Mouse (Mus musculus) liver, embryonic 15.5 days (tissue): ENCODE data around the gene 2310057N15Rik. TPM values are rescaled to one million over a fixed set of nuclear protein-coding genes. Genes with fewer than 3 reads are reported as not detected.
"Not testable (repeated sequence)": the region's sequence is repeated elsewhere in the genome, so short reads cannot be mapped to it uniquely, and the experiment has no call there.

ENCODE experiments used
- ATAC-seq: fragments of 200-750 bp; cut with Nextera tagmentation; 2 replicates; pipeline ENCODE4 v1.8.0; 2017; ENCODE audit warnings: moderate number of reproducible peaks, mild to moderate bottlenecking, moderate library complexity; ENCODE audit not compliant: insufficient read depth
- H3K27ac ChIP-seq: fragments of 300-500 bp; sonication (generic); replicated peaks from 2 replicates; pipeline ENCODE4 v1.5.1; 2015; ENCODE audit warnings: mild to moderate bottlenecking, inconsistent platforms
- H3K27me3 ChIP-seq: fragments of 300-500 bp; sonication (generic); 2 replicates; pipeline ENCODE4 v1.6.1; 2015; ENCODE audit warnings: mild to moderate bottlenecking, inconsistent platforms
- H3K36me3 ChIP-seq: fragments of 300-500 bp; sonication (generic); replicated peaks from 2 replicates; pipeline ENCODE4 v1.6.1; 2015; ENCODE audit warnings: moderate library complexity, mild to moderate bottlenecking, inconsistent platforms
- H3K4me1 ChIP-seq: fragments of 300-500 bp; sonication (generic); replicated peaks from 2 replicates; pipeline ENCODE4 v1.6.1; 2015; ENCODE audit warnings: inconsistent platforms
- H3K4me2 ChIP-seq: fragments of 300-500 bp; sonication (generic); 2 replicates; pipeline ENCODE4 v1.6.1; 2015; ENCODE audit warnings: moderate library complexity, mild to moderate bottlenecking, inconsistent platforms
- H3K4me3 ChIP-seq: fragments of 300-500 bp; sonication (generic); replicated peaks from 2 replicates; pipeline ENCODE4 v1.5.1; 2015; ENCODE audit warnings: mild to moderate bottlenecking, inconsistent platforms
- H3K9ac ChIP-seq: fragments of 300-500 bp; sonication (generic); 2 replicates; pipeline ENCODE4 v1.6.1; 2015; ENCODE audit warnings: moderate library complexity, mild to moderate bottlenecking, inconsistent platforms
- H3K9me3 ChIP-seq: fragments of 300-500 bp; sonication (generic); replicated peaks from 2 replicates; pipeline ENCODE4 v1.6.1; 2016; ENCODE audit warnings: inconsistent platforms
- WGBS: fragments of 180-500 bp; shearing (Covaris S2); methylation state at CpG from one replicate; pipeline ENCODE4 v1.1.7; 2015; ENCODE audit warnings: mixed read lengths; ENCODE audit not compliant: insufficient replicate concordance; 5-methylcytosine and 5-hydroxymethylcytosine counted together
- polyA plus RNA-seq: library from polyadenylated mRNA; unstranded; fragments of >200 nt; fragmentation: Nextera tagmentation; extraction: Ambion mirVana; gene quantifications from 2 replicates; pipeline ENCODE4 v1.2.1, GENCODE M21; 2015

Gene 2310057N15Rik
- polyA plus RNA-seq: not detected in 2 replicates

DNA sequence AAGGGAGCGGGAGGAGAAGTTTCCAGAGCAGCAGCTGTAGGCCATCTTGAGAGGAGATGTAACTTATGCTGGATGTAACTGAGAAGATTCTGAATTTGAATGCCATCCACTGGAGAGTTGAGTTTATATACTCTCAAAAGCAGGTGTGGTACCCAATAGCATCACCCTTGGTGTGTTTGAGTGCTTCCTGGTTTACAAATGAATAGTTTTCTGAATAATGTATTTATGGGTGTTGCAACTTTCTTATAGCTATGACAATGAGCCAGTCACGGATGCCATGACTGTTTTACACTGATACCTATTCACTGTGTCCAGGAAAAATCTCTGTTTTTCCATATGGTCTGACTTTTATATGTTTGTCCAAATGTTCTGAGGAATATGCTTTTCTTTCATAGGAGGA lies at the start of gene 2310057N15Rik:
Gene 2310057N15Rik, minus strand, starts transcription at position 101 of the 400 bp plus-strand sequence.
- Histone ChIP-seq H3K4me3 (no peak within 1 kb of the TSS), H3K9ac (no peak within 1 kb of the TSS), H3K4me1 (no peaks in the 10 kb centered on the region), H3K27ac (no peak within 1 kb of the TSS), H3K36me3 (no peaks in the 10 kb centered on the region), H3K4me2 (no peak within 1 kb of the TSS), H3K27me3 (no peaks in the 10 kb centered on the region), H3K9me3 (no peaks in the 10 kb centered on the region)
- 47% methylated on average over 2 of the region's 2 CpGs for WGBS
- ATAC-seq: no peak

GRCm38 (mm10) chr16:88823736-88824135 lies 49.7 kb upstream of the 2310057N15Rik start:
- Histone ChIP-seq H3K9me3 (no peaks in the 10 kb centered on the region), H3K4me3 (no peak overlapping the region), H3K36me3 (no peaks in the 10 kb centered on the region), H3K27ac (no peak overlapping the region), H3K9ac (no peak overlapping the region), H3K4me1 (no peaks in the 10 kb centered on the region), H3K27me3 (no peaks in the 10 kb centered on the region), H3K4me2 (no peak overlapping the region)
- no peak for ATAC-seq
- 66% methylated on average over 3 of the region's 3 CpGs for WGBS

DNA sequence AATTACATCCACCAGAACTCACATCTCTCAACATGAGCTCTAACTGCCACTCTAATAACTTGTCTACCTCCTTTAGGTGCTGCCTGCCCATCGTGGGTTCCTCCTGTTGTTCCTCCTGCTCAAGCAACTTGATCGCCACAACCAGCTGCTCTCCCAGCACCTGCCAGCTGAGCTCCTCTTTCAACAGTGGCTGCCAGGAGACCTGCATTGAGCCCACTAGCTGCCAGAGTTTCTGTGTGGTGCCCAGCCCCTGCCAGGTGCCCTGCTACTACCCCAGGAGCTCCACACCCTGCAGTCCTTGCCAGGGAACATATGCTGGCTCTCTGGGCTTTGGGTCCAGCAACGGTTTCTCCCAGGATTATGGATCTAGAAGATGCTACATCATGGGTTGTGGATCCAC lies 46.1 kb upstream of the 2310057N15Rik start, which contains the start of gene Krtap15:
Gene Krtap15, plus strand, starts transcription at position 150 of the 400 bp plus-strand sequence.
- WGBS: 61% methylated on average over 3 of the region's 3 CpGs
- H3K4me1 ChIP-seq: no peaks in the 10 kb centered on the region

DNA sequence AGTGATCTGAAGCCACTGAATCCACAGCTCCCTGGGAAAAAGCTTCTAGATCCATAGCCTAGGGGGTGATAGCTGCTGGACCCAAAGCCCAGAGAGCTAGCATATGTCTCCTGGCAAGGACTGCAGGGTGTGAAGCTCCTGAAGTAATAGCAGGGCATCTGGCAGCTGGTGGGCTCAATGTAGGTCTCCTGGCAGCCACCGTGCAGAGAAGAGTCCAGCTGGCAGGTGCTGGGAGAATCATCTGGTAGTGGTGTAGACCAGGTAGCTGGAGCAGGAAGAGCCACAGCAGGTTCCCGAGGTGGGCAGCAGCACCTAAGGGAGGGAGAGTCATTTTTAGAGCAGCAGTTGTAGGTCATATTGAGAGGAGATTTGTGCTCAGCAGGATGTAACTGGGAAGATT lies 37.8 kb upstream of the 2310057N15Rik start, which contains the start of gene Gm20741:
Gene Gm20741, minus strand, starts transcription at position 394 of the 400 bp plus-strand sequence.
- H3K4me2 ChIP-seq: no peak within 1 kb of the TSS
- ATAC-seq: no peak
- H3K9ac ChIP-seq: no peak within 1 kb of the TSS
- no peaks in the 10 kb centered on the region for H3K9me3 ChIP-seq
- H3K4me1 ChIP-seq: no peaks in the 10 kb centered on the region
- H3K27me3 ChIP-seq: no peaks in the 10 kb centered on the region
- H3K36me3 ChIP-seq: no peaks in the 10 kb centered on the region
- 52% methylated on average over 2 of the region's 2 CpGs for WGBS
- no peak within 1 kb of the TSS for H3K27ac ChIP-seq
- no peak within 1 kb of the TSS for H3K4me3 ChIP-seq

More for the DNA sequence above, 46.1 kb upstream of the 2310057N15Rik start, which contains the start of gene Krtap15:
- Histone ChIP-seq H3K4me3 (no peak within 1 kb of the TSS), H3K4me2 (no peak within 1 kb of the TSS), H3K9ac (no peak within 1 kb of the TSS), H3K27ac (no peak within 1 kb of the TSS), H3K36me3 (no peaks in the 10 kb centered on the region), H3K27me3 (no peaks in the 10 kb centered on the region), H3K9me3 (no peaks in the 10 kb centered on the region)
- no peak for ATAC-seq

DNA sequence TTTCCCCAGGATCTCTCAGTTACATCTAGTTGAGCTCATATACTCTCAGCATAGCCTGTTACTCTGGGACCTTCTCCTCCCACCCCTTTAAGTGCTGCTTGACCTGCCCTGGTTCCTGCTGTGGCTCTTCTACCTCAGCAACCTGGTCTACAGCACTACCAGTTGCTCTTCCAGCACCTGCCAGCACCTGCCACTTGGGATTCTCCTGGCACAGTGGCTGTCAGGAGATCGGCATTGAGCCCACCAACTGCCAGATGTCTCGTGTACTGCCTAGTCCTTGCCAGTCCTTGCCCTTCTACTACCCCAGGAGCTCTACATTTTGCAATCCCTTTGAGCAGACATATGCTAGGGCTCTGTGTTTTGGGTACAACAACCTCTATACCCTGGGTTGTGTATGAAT lies 12.8 kb upstream of the 2310057N15Rik start:
- Histone ChIP-seq H3K9ac (no peak overlapping the region), H3K4me2 (no peak overlapping the region), H3K27me3 (no peaks in the 10 kb centered on the region), H3K27ac (no peak overlapping the region), H3K4me1 (no peaks in the 10 kb centered on the region), H3K9me3 (no peaks in the 10 kb centered on the region), H3K4me3 (no peak overlapping the region), H3K36me3 (no peaks in the 10 kb centered on the region)
- 55% methylated on average over 2 of the region's 2 CpGs for WGBS
- no peak for ATAC-seq

GRCm38 (mm10) chr16:88777596-88777995 lies 3.6 kb upstream of the 2310057N15Rik start, which contains the start of gene Gm5965:
Gene Gm5965 (plus strand): TSS chr16:88777896.
- no peak for ATAC-seq
- no peaks in the 10 kb centered on the region for H3K36me3 ChIP-seq
- H3K4me1 ChIP-seq: no peaks in the 10 kb centered on the region
- 62% methylated on average over 6 of the region's 6 CpGs for WGBS
- H3K4me3 ChIP-seq: no peak within 1 kb of the TSS
- H3K27me3 ChIP-seq: no peaks in the 10 kb centered on the region
- H3K27ac ChIP-seq: no peak within 1 kb of the TSS
- H3K9ac ChIP-seq: no peak within 1 kb of the TSS
- H3K4me2 ChIP-seq: no peak within 1 kb of the TSS
- H3K9me3 ChIP-seq: no peaks in the 10 kb centered on the region

- H3K36me3 ChIP-seq, ATAC-seq, H3K27ac ChIP-seq, H3K4me1 ChIP-seq, H3K9ac ChIP-seq, H3K4me2 ChIP-seq, H3K4me3 ChIP-seq, H3K9me3 ChIP-seq, H3K27me3 ChIP-seq: not testable (repeated sequence)
- 68% methylated on average over 3 of the region's 3 CpGs for WGBS
Measured at GRCm38 (mm10) chr16:88758547-88758946, 15.5 kb downstream of the 2310057N15Rik start, which contains the start of gene 2310034C09Rik. Gene 2310034C09Rik (plus strand): TSS chr16:88758847.

GRCm38 (mm10) chr16:88751535-88751934 lies 22.5 kb downstream of the 2310057N15Rik start, which contains the start of gene Krtap13:
Gene Krtap13 (minus strand): TSS chr16:88751635.
- H3K9me3 ChIP-seq, H3K4me3 ChIP-seq, ATAC-seq, H3K27me3 ChIP-seq, H3K36me3 ChIP-seq, H3K4me2 ChIP-seq, H3K4me1 ChIP-seq, H3K27ac ChIP-seq, H3K9ac ChIP-seq: not testable (repeated sequence)
- WGBS: 62% methylated on average over 3 of the region's 3 CpGs

DNA sequence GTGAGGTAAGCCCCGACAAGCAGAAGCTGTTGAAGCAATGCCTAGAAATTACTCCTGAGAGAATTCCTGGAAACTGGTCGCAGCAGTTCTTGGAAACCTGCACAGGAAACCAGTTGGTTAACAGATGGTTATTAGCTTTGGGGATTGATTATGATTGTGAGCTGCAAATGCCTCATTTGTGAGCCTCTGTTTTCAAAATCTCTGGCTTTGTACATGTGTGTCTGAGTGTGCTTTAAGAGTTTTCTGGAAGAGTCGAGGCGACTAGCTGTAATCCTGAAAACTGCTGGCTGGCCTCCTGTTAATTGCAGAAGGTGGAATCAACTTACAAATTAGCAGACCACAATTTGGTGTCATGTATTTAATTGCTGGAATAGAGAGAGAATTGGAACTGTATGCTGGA lies 26.1 kb downstream of the 2310057N15Rik start:
- Histone ChIP-seq H3K9me3 (no peaks in the 10 kb centered on the region), H3K36me3 (no peaks in the 10 kb centered on the region), H3K4me3 (no peak overlapping the region), H3K27me3 (no peaks in the 10 kb centered on the region), H3K9ac (no peak overlapping the region), H3K27ac (no peak overlapping the region), H3K4me2 (no peak overlapping the region), H3K4me1 (no peaks in the 10 kb centered on the region)
- WGBS: 51% methylated on average over 4 of the region's 4 CpGs
- ATAC-seq: no peak

DNA sequence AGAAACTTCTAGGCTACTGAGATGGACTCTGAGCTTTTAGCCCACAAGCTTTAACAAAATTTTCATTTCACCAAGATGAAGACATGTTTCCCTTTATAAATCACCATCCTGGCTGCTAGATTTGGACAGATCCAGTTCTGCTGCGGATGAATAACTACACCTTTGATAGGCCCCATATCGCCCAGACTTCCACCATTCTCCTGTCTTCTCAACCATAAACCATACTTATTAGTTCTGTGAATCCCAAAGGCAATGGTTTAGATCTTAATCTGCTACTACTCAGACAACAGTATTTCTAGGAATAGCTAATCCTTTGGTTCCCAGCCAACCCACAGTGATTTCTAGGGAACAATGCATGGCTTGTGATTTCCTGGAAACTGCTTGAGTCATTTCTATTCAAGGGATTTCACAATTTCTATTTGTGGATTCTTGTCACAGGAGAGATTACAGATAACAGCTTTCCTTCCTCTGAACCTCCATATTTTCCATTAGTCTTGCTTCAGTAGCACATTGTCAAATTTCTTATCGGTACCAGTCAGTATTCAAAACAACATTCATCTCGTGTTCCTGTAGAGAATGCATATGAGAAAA lies 29.2 kb downstream of the 2310057N15Rik start:
- Histone ChIP-seq H3K27me3 (no peaks in the 10 kb centered on the region), H3K9me3 (no peaks in the 10 kb centered on the region), H3K36me3 (no peaks in the 10 kb centered on the region), H3K4me1 (no peaks in the 10 kb centered on the region), H3K27ac (no peak overlapping the region), H3K4me3 (no peak overlapping the region), H3K4me2 (no peak overlapping the region), H3K9ac (no peak overlapping the region)
- ATAC-seq: no peak
- 51% methylated on average over 4 of the region's 4 CpGs for WGBS

GRCm38 (mm10) chr16:88735391-88735790 lies 38.6 kb downstream of the 2310057N15Rik start:
- H3K27me3 ChIP-seq: no peaks in the 10 kb centered on the region
- H3K36me3 ChIP-seq: no peaks in the 10 kb centered on the region
- H3K9ac ChIP-seq: no peak overlapping the region
- no peaks in the 10 kb centered on the region for H3K4me1 ChIP-seq
- no peak for ATAC-seq
- H3K4me3 ChIP-seq: no peak overlapping the region
- WGBS: 52% methylated on average over 2 of the region's 2 CpGs
- H3K4me2 ChIP-seq: no peak overlapping the region
- no peak overlapping the region for H3K27ac ChIP-seq
- no peaks in the 10 kb centered on the region for H3K9me3 ChIP-seq
